In the genomic region with DNA sequence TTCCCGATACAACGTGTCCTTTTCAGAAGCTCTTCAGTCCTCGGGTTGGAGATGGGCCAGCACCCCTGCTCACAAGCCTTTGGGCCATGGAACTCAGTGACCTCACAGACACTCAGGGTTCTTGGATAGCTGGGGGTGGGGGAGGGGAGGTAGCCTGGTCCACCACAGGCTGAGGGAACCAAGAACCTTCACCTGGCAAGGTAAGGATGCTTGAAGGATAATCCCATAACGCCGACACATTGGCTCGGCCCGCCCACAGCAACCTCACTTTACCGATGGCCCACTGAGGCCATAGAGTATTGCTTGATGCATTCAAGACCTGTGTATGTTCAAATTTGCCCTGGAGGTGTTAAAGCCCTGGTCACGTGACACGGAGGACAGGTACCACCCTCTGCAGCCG, we compare ENCODE assay signal across 34 mouse cellular contexts. TPM values are rescaled to one million over a fixed set of nuclear protein-coding genes. Genes with fewer than 3 reads are reported as not detected.
DNase-seq lines count a peak whose midpoint lies in the region; ATAC-seq and TF ChIP-seq lines count a peak whose summit lies in the region.
"Had no signal": no experiment of that assay in that cellular context is flagged by ENCODE, and none has a peak within 500 bp of the region (broad histone marks: within the 10 kb centered on the region; RNA-seq: fewer than 3 reads in every experiment).

A gene (minus strand): TSS at position 101 of the 400 bp plus-strand sequence.

- peaks cover 16% of the 10 kb centered on the region; the same call in 1 of the 2 replicates for H3K4me1 ChIP-seq in hindbrain, embryonic 13.5 days (replicated peaks)
- H3K4me1 ChIP-seq in hindbrain, embryonic 11.5 days (replicated peaks; ENCODE audit: control insufficient read depth, insufficient read depth, low read length): no peaks in the 10 kb centered on the region
- H3K4me1 ChIP-seq in intestine, embryonic 15.5 days (replicated peaks): peaks cover 33% of the 10 kb centered on the region
- peaks cover 46% of the 10 kb centered on the region for H3K4me1 ChIP-seq in small intestine, adult 2 months (ENCODE audit: control insufficient read depth, insufficient read depth, insufficient read length, low read length)
- H3K4me1 ChIP-seq: neural tube, embryonic 15.5 days had no signal

- no peak for TF ChIP-seq POLR2A in small intestine, adult 2 months (IDR thresholded peaks at IDR 0.05; ENCODE audit: low read depth, low read length)

- H3K36me3 ChIP-seq in hindbrain, embryonic 13.5 days: peaks cover 80% of the 10 kb centered on the region
- H3K36me3 ChIP-seq in hindbrain, embryonic 11.5 days (ENCODE audit: control insufficient read depth, insufficient read depth, low read length): peaks cover 10% of the 10 kb centered on the region
- H3K36me3 ChIP-seq in intestine, embryonic 15.5 days: peaks cover 39% of the 10 kb centered on the region
- H3K36me3 ChIP-seq in small intestine, adult 2 months (ENCODE audit: control insufficient read depth, insufficient read depth, low read length): peaks cover 60% of the 10 kb centered on the region

- H3K27me3 ChIP-seq in hindbrain, embryonic 13.5 days: no peaks in the 10 kb centered on the region
- H3K27me3 ChIP-seq in hindbrain, embryonic 11.5 days (ENCODE audit: control insufficient read depth, insufficient read depth, low read length): no peaks in the 10 kb centered on the region
- no peaks in the 10 kb centered on the region for H3K27me3 ChIP-seq in intestine, embryonic 15.5 days (replicated peaks)
- H3K27me3 ChIP-seq in small intestine, adult 2 months (ENCODE audit: control insufficient read depth, insufficient read depth, low read length): no peaks in the 10 kb centered on the region
- H3K27me3 ChIP-seq: CH12.LX; embryonic facial prominence, embryonic 12.5 days; forebrain, embryonic 12.5 days; liver, embryonic 13.5 days; midbrain, embryonic 12.5 days; neural tube, embryonic 15.5 days had no signal

- WGBS in hindbrain, embryonic 13.5 days: 95% methylated on average over 11 of the region's 11 CpGs
- WGBS in hindbrain, embryonic 11.5 days: 93% methylated on average over 11 of the region's 11 CpGs
- 91% methylated on average over 11 of the region's 11 CpGs for WGBS in intestine, embryonic 15.5 days
- 82% methylated on average over 11 of the region's 11 CpGs for WGBS in small intestine, adult 2 months

- no peaks in the 10 kb centered on the region for H3K9me3 ChIP-seq in hindbrain, embryonic 13.5 days
- no peaks in the 10 kb centered on the region for H3K9me3 ChIP-seq in hindbrain, embryonic 11.5 days (ENCODE audit: control insufficient read depth, low read length)
- no peaks in the 10 kb centered on the region for H3K9me3 ChIP-seq in intestine, embryonic 15.5 days
- H3K9me3 ChIP-seq: embryonic facial prominence, embryonic 12.5 days; forebrain, embryonic 12.5 days; hindbrain, embryonic 10.5 days; liver, embryonic 13.5 days; midbrain, embryonic 12.5 days; neural tube, embryonic 15.5 days had no signal

- TF ChIP-seq CTCF in small intestine, adult 2 months (IDR thresholded peaks at IDR 0.05; ENCODE audit: extremely low read depth, insufficient read length, insufficient replicate concordance, low read depth, low read length): no peak

- H3K9ac ChIP-seq in hindbrain, embryonic 13.5 days: 0 out of 2 replicates have a peak within 1 kb of the TSS, but pooled peaks have one; percentile 4
- H3K9ac ChIP-seq in hindbrain, embryonic 11.5 days (ENCODE audit: low read depth, low read length): no peak within 1 kb of the TSS
- 0 out of 2 replicates have a peak within 1 kb of the TSS, but pooled peaks have one; percentile 17 for H3K9ac ChIP-seq in intestine, embryonic 15.5 days
- H3K9ac ChIP-seq: embryonic facial prominence, embryonic 12.5 days; forebrain, embryonic 12.5 days; liver, embryonic 13.5 days; midbrain, embryonic 12.5 days; neural tube, embryonic 15.5 days had no signal

- H3K4me3 ChIP-seq in hindbrain, embryonic 13.5 days: no peak within 1 kb of the TSS
- H3K4me3 ChIP-seq in hindbrain, embryonic 11.5 days (ENCODE audit: low read depth, low read length): no peak within 1 kb of the TSS
- no peak within 1 kb of the TSS for H3K4me3 ChIP-seq in intestine, embryonic 15.5 days (replicated peaks)
- H3K4me3 ChIP-seq in small intestine, adult 2 months (ENCODE audit: low read depth, low read length): 0 out of 2 replicates have a peak within 1 kb of the TSS, but pooled peaks have one; percentile 5
- H3K4me3 ChIP-seq: embryonic facial prominence, embryonic 12.5 days; erythroblast, embryonic 14.5 days; forebrain, embryonic 12.5 days; hindbrain, embryonic 10.5 days; layer of hippocampus, adult 2 months; liver, embryonic 13.5 days; midbrain, embryonic 12.5 days; neural tube, embryonic 15.5 days had no signal

- intact Hi-C loops in gastrocnemius, postnatal 14 days (cut with DNase I; ENCODE audit: low total_unique reads): no loop called here

- H3K27ac ChIP-seq in hindbrain, embryonic 13.5 days: no peak within 1 kb of the TSS
- H3K27ac ChIP-seq in hindbrain, embryonic 11.5 days (ENCODE audit: low read depth, low read length): no peak within 1 kb of the TSS
- H3K27ac ChIP-seq in intestine, embryonic 15.5 days: peak within 1 kb of the TSS; percentile 67
- peak within 1 kb of the TSS; percentile 43 for H3K27ac ChIP-seq in small intestine, adult 2 months (ENCODE audit: insufficient read depth, low read depth, low read length)
- H3K27ac ChIP-seq: embryonic facial prominence, embryonic 12.5 days; forebrain, embryonic 12.5 days; hindbrain, embryonic 10.5 days; layer of hippocampus, adult 2 months; liver, embryonic 13.5 days; midbrain, embryonic 12.5 days; neural tube, embryonic 15.5 days had no signal

- no peak for ATAC-seq in hindbrain, embryonic 13.5 days (ENCODE audit: low FRiP score)
- no peak for ATAC-seq in hindbrain, embryonic 11.5 days (ENCODE audit: low FRiP score)
- no peak for ATAC-seq in intestine, embryonic 15.5 days

- no peak within 1 kb of the TSS for H3K4me2 ChIP-seq in hindbrain, embryonic 13.5 days
- no peak within 1 kb of the TSS for H3K4me2 ChIP-seq in hindbrain, embryonic 11.5 days (replicated peaks; ENCODE audit: low read depth, low read length)
- H3K4me2 ChIP-seq in intestine, embryonic 15.5 days (replicated peaks): 0 out of 2 replicates have a peak within 1 kb of the TSS, but pooled peaks have one; percentile 7
- H3K4me2 ChIP-seq: embryonic facial prominence, embryonic 12.5 days; forebrain, embryonic 12.5 days; liver, embryonic 13.5 days; midbrain, embryonic 12.5 days; neural tube, embryonic 15.5 days had no signal

- DNase-seq in hindbrain, embryonic 11.5 days (ENCODE audit: low spot score): no peak
- no peak for DNase-seq in gastrocnemius, postnatal 14 days
- DNase-seq in frontal cortex, adult 2 months (ENCODE audit: extremely low spot score in 1 of 2, low spot score in 1 of 2): no peak
- no peak for DNase-seq in Muller cell, postnatal 12 days (ENCODE audit: inconsistent ontology term)
- DNase-seq: adrenal gland, postnatal 25 days; cerebellum, adult 11 months; kidney, adult 9 months; kidney, postnatal 25 days; liver, embryonic 13.5 days; lung, adult 2 months; right cerebral cortex, adult 18-20 months; right cerebral cortex, postnatal 4 days had no signal

RNA-seq across cellular contexts. Expression of the gene that starts here (rescaled TPM):
- not detected in 2 replicates for polyA plus RNA-seq in hindbrain, embryonic 13.5 days (2015; fragmentation: Nextera tagmentation; extraction: Ambion mirVana)
- not detected in 2 replicates for polyA plus RNA-seq in hindbrain, embryonic 11.5 days (2014; fragmentation: Nextera tagmentation; extraction: Ambion mirVana)
- polyA plus RNA-seq in intestine, embryonic 15.5 days (2015; fragmentation: Nextera tagmentation; extraction: Ambion mirVana): 0.49 and 0.74 TPM in 2 replicates
- polyA plus RNA-seq in small intestine, adult 2 months (2012; rRNA removed): 0.20 and 0.38 TPM in 2 replicates
- total RNA-seq in gastrocnemius, postnatal 14 days (2021): not detected
- polyA plus RNA-seq in frontal cortex, adult 2 months (2012; rRNA removed): not detected in 2 replicates
- total RNA-seq: adrenal gland, postnatal 25 days; CH12.LX; gastrocnemius, adult 18-20 months; gastrocnemius, postnatal 4 days; heart, adult 8-10 months; layer of hippocampus, adult 2 months; layer of hippocampus, postnatal 25 days; left cerebral cortex, postnatal 10 days; megakaryocyte, adult 5-6 weeks; MEL had no signal
- polyA plus RNA-seq: brain, embryonic 14.5 days; cortical plate, adult 2 months; embryonic facial prominence, embryonic 12.5 days; erythroblast, embryonic 14.5 days; forebrain, embryonic 12.5 days; heart, embryonic 16.5 days; hindbrain, embryonic 10.5 days; limb, embryonic 14.5 days; liver, embryonic 13.5 days; lung, adult 2 months; midbrain, embryonic 12.5 days; neural tube, embryonic 15.5 days had no signal

Comparison
In these comparisons a context has a peak if more than half of its experiments do, and no peak if none do; other contexts are left out.
1. H3K27ac ChIP-seq: peak in intestine, embryonic 15.5 days (single experiment) and small intestine, adult 2 months (single experiment); none in hindbrain, embryonic 13.5 days (single experiment) and hindbrain, embryonic 11.5 days (single experiment).